Mouse (Mus musculus) megakaryocyte, embryonic 14.5 days (primary cell): Measurements from ENCODE around the gene Snx8.

Experiments
- FLI1 ChIP-seq: IDR thresholded peaks from 2 replicates; pipeline ENCODE4 v1.6.1; 2012; ENCODE audit warnings: low read length, inconsistent platforms, mixed read lengths
- GATA1 ChIP-seq: IDR thresholded peaks from 3 replicates; pipeline ENCODE4 v1.6.1; 2012; ENCODE audit warnings: mixed read lengths, low read length, inconsistent platforms, borderline replicate concordance

DNA sequence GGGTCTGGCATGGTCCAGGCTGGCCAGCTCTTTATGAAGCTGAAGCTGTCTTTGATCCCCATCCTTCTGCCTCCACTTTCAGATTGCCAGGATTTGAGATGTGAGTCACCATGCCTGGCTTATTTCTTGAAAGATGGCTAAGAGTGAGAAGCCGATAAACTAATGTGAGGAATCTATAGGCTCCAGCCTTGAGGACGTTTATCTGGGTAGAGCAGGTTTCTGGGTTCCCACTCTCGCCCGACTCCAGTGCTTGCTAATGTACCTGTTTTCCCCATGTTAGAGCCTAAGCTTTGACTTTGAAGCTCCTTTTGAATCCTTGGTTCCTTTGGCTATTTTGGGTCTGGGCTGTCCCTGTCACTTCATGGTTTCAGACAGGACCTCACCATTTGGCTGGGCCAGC lies 31.6 kb upstream of the Snx8 start:
- no peak for TF ChIP-seq GATA1
- TF ChIP-seq FLI1: no peak
